Mouse (Mus musculus): ENCODE data around the gene Glrp1. TPM values are rescaled to one million over a fixed set of nuclear protein-coding genes. Genes with fewer than 3 reads are reported as not detected.

Glrp1 gene
- polyA plus RNA-seq, 1 experiment, result 0.07 TPM

DNA sequence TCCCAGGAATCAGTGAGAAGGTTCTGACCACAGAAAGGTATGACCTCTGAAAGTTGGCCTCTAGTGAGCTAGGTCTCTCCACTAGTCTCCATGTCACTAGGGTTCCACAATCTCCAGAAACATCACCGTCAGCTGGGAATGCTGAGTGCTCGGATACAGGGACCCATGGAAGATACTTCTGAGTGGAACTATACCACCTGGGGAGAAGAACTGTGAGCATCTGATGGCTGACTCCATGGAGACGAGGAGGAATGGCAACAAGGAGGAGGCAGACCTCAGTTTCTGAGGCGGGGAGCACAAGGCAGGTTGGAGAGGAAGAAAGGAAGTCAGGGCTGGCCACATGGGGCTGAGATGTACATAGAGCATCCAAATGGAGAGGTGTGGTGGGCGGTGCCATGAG lies 50.2 kb downstream of the Glrp1 start:
- Histone ChIP-seq H3K4me3 (replicated peaks; ENCODE audit: insufficient read depth, low read depth, low read length) (no peak overlapping the region), H3K27ac (ENCODE audit: insufficient read depth, low read length) (no peak overlapping the region), H3K4me1 (ENCODE audit: control insufficient read depth, insufficient read depth, low read length) (no peaks in the 10 kb centered on the region), H3K27me3 (ENCODE audit: control insufficient read depth, insufficient read depth, low read length) (no peaks in the 10 kb centered on the region)
- TF ChIP-seq CTCF (IDR thresholded peaks at IDR 0.05; ENCODE audit: borderline replicate concordance, insufficient read depth, low read depth, low read length), result no peak
- no peak for TF ChIP-seq POLR2A (IDR thresholded peaks at IDR 0.05; ENCODE audit: borderline replicate concordance, insufficient read depth, low read length)
- 56% methylated on average over 5 of the region's 5 CpGs for WGBS
- DNase-seq, result no peak

DNA sequence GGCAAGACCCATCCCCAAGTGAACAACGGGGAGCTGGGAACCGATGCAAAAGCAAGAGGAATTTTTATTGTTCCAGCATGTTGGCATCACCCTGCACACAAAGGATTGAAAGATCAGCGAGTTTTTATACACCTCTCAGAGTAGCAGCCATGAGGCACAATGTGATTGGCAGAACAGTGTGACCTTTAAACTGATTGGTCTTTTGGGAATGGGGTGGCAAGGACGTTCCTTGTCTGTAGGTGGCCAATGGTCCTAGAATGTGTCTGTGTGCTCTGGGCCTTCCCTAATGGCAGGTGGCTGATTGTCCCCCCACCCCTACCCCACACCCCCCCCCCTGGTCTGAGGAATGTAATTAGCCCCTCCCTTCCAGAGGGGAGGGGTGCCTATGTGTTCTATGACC lies 50.7 kb downstream of the Glrp1 start:
- WGBS, result 82% methylated on average over 4 of the region's 4 CpGs
- Histone ChIP-seq H3K27ac (ENCODE audit: insufficient read depth, low read length) (no peak overlapping the region), H3K4me1 (ENCODE audit: control insufficient read depth, insufficient read depth, low read length) (no peaks in the 10 kb centered on the region), H3K4me3 (replicated peaks; ENCODE audit: insufficient read depth, low read depth, low read length) (no peak overlapping the region), H3K27me3 (ENCODE audit: control insufficient read depth, insufficient read depth, low read length) (no peaks in the 10 kb centered on the region)
- no peak for DNase-seq
- no peak for TF ChIP-seq POLR2A (IDR thresholded peaks at IDR 0.05; ENCODE audit: borderline replicate concordance, insufficient read depth, low read length)
- TF ChIP-seq CTCF (IDR thresholded peaks at IDR 0.05; ENCODE audit: borderline replicate concordance, insufficient read depth, low read depth, low read length), result no peak

DNA sequence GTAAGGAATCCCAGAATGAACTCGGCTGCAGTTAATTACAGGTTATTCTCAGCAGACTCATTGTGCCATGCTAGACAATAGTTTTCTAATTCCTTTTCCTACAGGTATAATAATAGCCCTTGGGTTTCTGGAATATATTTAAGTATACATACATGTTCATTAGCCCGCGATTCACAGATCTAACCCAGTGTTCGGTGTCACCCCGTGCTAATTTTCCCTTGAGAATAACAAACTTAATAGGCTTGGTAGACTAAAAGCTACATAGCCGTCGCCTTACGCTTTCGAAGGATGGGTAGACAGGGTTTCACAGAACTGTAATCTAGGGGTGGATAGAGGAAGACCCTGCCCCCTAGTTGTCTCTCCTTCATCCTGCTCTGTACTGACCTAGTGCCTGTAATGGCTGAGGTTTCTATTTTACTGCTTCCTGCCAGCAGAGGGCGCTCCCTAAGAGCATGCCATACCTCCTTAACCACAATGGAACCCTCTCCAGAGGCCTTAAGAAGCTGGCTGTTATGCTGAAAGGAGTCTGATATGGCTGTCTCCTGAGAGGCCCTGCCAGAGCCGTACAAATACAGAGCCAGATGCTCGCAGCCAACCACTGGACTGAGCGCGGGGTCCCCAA lies 53.3 kb downstream of the Glrp1 start:
- peak; percentile 70 to 77 for DNase-seq
- no peak for TF ChIP-seq POLR2A (IDR thresholded peaks at IDR 0.05; ENCODE audit: borderline replicate concordance, insufficient read depth, low read length)
- peak; percentile 66 for TF ChIP-seq CTCF (IDR thresholded peaks at IDR 0.05; ENCODE audit: borderline replicate concordance, insufficient read depth, low read depth, low read length)
- Histone ChIP-seq H3K4me1 (ENCODE audit: control insufficient read depth, insufficient read depth, low read length) (no peaks in the 10 kb centered on the region), H3K27me3 (ENCODE audit: control insufficient read depth, insufficient read depth, low read length) (no peaks in the 10 kb centered on the region), H3K27ac (ENCODE audit: insufficient read depth, low read length) (no peak overlapping the region), H3K4me3 (replicated peaks; ENCODE audit: insufficient read depth, low read depth, low read length) (no peak overlapping the region)
- WGBS, result 58% methylated on average over 14 of the region's 14 CpGs

DNA sequence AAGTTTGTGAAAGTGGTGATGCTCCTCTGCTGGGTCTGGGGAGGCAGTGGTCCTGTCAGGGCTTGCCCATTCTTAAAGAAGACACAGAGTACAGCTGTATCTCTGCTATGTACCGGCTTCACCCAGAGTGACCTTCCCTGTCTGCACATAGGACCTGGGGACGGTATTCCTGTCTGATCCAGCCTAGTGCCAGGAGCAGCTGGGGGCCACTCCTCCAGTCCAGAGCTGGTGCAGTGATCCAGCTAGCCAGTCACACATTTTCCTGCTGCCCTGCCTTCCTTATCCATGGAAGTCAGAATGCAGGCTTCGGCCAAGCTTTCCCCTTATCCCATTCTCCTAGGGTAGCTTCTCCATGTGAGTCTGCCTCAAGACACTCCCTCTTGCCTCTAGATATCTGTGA lies 54.1 kb downstream of the Glrp1 start:
- 81% methylated on average over 3 of the region's 3 CpGs for WGBS
- no peak overlapping the region for H3K4me3 ChIP-seq (replicated peaks; ENCODE audit: insufficient read depth, low read depth, low read length)
- no peak overlapping the region for H3K27ac ChIP-seq (ENCODE audit: insufficient read depth, low read length)
- TF ChIP-seq CTCF (IDR thresholded peaks at IDR 0.05; ENCODE audit: borderline replicate concordance, insufficient read depth, low read depth, low read length), result no peak
- TF ChIP-seq POLR2A (IDR thresholded peaks at IDR 0.05; ENCODE audit: borderline replicate concordance, insufficient read depth, low read length), result no peak
- no peaks in the 10 kb centered on the region for H3K4me1 ChIP-seq (ENCODE audit: control insufficient read depth, insufficient read depth, low read length)
- DNase-seq, result no peak
- H3K27me3 ChIP-seq (ENCODE audit: control insufficient read depth, insufficient read depth, low read length), result no peaks in the 10 kb centered on the region

DNA sequence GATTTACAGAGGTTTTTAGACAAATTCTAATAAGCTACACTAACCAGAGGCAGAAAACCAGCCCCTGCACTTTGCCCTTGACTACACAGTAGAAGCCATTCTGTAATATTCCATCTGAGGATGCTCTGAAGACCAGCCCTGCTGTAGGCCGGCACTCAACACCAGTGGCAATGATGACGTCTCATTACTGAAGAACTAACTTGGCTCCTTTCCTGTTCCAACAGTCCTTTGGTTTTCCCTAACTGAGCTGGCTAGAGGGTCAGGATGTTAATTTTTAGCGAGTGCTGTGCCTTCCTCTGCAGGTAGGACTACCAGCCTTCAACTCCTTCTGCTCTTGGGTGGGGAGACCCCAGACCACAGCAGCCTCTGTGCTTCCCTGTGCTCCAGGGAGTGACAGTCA lies 55.2 kb downstream of the Glrp1 start:
- WGBS, result 57% methylated on average over 3 of the region's 3 CpGs
- Histone ChIP-seq H3K4me3 (replicated peaks; ENCODE audit: insufficient read depth, low read depth, low read length) (no peak overlapping the region), H3K27me3 (ENCODE audit: control insufficient read depth, insufficient read depth, low read length) (no peaks in the 10 kb centered on the region), H3K27ac (ENCODE audit: insufficient read depth, low read length) (no peak overlapping the region), H3K4me1 (ENCODE audit: control insufficient read depth, insufficient read depth, low read length) (no peaks in the 10 kb centered on the region)
- TF ChIP-seq POLR2A (IDR thresholded peaks at IDR 0.05; ENCODE audit: borderline replicate concordance, insufficient read depth, low read length) (no peak), CTCF (IDR thresholded peaks at IDR 0.05; ENCODE audit: borderline replicate concordance, insufficient read depth, low read depth, low read length) (no peak)
- no peak for DNase-seq

DNA sequence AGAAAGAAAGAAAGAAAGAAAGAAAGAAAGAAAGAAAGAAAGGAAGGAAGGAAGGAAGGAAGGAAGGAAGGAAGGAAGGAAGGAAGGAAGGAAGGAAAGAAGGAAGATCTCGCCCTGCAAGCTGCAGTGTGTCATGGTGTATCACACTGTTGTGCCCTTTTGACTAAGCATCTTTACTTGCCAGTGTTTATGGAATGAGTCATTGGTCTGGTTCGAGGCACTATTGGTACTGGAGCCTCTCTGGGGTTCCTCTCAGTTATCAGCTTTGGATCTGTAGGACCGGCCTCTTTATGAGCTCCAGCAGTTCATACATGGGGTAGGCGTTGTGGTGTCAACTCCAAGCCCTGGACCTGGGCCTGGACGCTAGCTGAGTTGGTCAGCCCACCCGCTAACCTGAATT lies 57.7 kb downstream of the Glrp1 start:
- Histone ChIP-seq H3K4me3 (replicated peaks; ENCODE audit: insufficient read depth, low read depth, low read length) (no peak overlapping the region), H3K27me3 (ENCODE audit: control insufficient read depth, insufficient read depth, low read length) (no peaks in the 10 kb centered on the region), H3K27ac (ENCODE audit: insufficient read depth, low read length) (no peak overlapping the region), H3K4me1 (ENCODE audit: control insufficient read depth, insufficient read depth, low read length) (no peaks in the 10 kb centered on the region)
- no peak for DNase-seq
- TF ChIP-seq POLR2A (IDR thresholded peaks at IDR 0.05; ENCODE audit: borderline replicate concordance, insufficient read depth, low read length) (no peak), CTCF (IDR thresholded peaks at IDR 0.05; ENCODE audit: borderline replicate concordance, insufficient read depth, low read depth, low read length) (no peak)
- WGBS, result 92% methylated on average over 6 of the region's 6 CpGs

DNA sequence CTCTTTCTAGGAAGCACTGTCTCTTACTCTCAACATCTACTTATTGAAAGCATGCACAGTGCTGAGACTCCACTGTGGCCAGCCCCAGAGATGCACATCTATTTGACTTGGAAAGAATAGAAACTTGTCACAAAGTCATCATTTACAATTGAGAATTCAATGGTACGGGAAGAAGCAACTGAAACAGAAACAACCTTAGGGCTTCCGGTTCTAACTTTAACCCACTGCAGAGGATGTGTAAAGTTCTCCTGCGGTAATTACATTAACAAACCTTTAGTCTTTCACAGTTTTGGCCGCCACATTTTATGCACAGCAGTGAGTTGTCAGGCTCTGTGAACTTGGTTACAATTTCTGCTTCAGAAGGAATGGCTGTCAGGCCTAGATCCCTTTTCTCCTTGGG lies 59.2 kb downstream of the Glrp1 start:
- H3K27me3 ChIP-seq (ENCODE audit: control insufficient read depth, insufficient read depth, low read length), result no peaks in the 10 kb centered on the region
- no peaks in the 10 kb centered on the region for H3K4me1 ChIP-seq (ENCODE audit: control insufficient read depth, insufficient read depth, low read length)
- 83% methylated on average over 4 of the region's 4 CpGs for WGBS
- no peak overlapping the region for H3K4me3 ChIP-seq (replicated peaks; ENCODE audit: insufficient read depth, low read depth, low read length)
- TF ChIP-seq CTCF (IDR thresholded peaks at IDR 0.05; ENCODE audit: borderline replicate concordance, insufficient read depth, low read depth, low read length) (no peak), POLR2A (IDR thresholded peaks at IDR 0.05; ENCODE audit: borderline replicate concordance, insufficient read depth, low read length) (no peak)
- no peak overlapping the region for H3K27ac ChIP-seq (ENCODE audit: insufficient read depth, low read length)
- no peak for DNase-seq

Other genes with a start within 250 kb of the Glrp1 start
- 79.1 and 80.4 TPM in 2 replicates for gene Hjurp, start 232.4 kb downstream of the Glrp1 start, polyA plus RNA-seq (2012; rRNA removed)
- 0.48 and 0.49 TPM in 2 replicates for gene Trpm8, start 232.4 kb downstream of the Glrp1 start, polyA plus RNA-seq (2012; rRNA removed)
- gene Spp2, start 103.1 kb downstream of the Glrp1 start, polyA plus RNA-seq (2012; rRNA removed), result 0.24 and 0.34 TPM in 2 replicates
- gene Arl4c, start 192.2 kb upstream of the Glrp1 start, polyA plus RNA-seq (2012; rRNA removed), result 48.9 and 50.0 TPM in 2 replicates

Data from cerebellum, adult 2 months (tissue).